Mouse (Mus musculus): ENCODE measurements around the gene Tut1. TPM values are rescaled to one million over a fixed set of nuclear protein-coding genes. Genes with fewer than 3 reads are reported as not detected.

Tut1 gene
- total and polyA plus RNA-seq, 2 experiments from 2014 or later: 15.1 to 19.0 TPM

DNA sequence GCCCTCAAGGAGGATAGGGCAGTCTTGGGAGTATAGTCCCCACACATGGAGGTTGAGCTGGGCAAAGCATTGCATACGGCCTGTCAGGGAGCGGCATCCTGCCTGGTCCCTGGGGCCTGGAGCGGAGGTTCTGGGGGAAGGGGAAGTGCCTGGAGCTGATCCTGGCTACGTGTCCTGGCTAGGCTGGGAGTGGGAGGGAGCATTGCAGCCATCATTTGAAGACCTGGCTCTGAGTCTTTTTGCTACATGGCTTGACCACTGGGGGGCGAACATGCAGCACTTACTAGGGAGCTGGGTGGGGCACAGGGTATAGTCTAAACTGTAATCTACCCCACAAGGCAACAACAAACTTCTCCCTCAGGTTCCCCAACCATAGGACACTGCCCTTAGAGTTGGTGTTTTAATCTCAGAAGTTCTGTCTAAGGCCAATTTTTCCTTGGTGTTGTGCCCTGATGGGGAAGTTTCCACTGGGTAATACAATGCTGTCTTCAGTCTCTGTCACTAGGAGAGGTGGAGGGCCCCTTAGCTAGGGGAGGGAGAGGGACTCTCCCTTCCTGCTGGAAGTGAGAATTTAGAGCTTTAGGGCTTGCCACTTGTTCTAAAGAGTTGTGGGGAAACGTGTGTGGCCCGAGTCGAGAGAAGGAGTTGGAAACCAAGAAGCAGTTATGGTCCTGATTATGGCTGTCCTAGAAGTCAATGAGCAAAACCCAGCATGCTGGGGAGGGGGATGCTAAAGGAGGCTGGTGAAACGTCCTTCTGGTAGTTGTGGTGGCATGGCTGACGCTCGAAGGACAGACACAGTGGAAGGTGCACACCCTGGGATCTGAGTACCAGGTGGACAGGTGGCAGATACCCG, 39.4 kb downstream of the Tut1 start:
- H3K9ac ChIP-seq (replicated peaks; ENCODE audit: low read length, poor library complexity, severe bottlenecking): no peak overlapping the region
- peaks cover 6% of the 10 kb centered on the region for H3K4me1 ChIP-seq (ENCODE audit: insufficient read depth, low read length)
- TF ChIP-seq CTCF (IDR thresholded peaks at IDR 0.05): peak; percentile 78
- WGBS: 40% methylated on average over 12 of the region's 12 CpGs
- ATAC-seq (ENCODE audit: low FRiP score) (0 out of 2 replicates have a peak, but pooled peaks have one; percentile 26), DNase-seq (ENCODE audit: low spot score) (peak; percentile 71)
- peaks cover 32% of the 10 kb centered on the region for H3K27me3 ChIP-seq (ENCODE audit: insufficient read depth, low read length)
- peak overlapping the region; percentile 2; the same call in 1 of the 2 replicates for H3K4me2 ChIP-seq (ENCODE audit: low read depth, low read length, poor library complexity, severe bottlenecking)
- H3K27ac ChIP-seq (ENCODE audit: low read depth, low read length): no peak overlapping the region
- H3K9me3 ChIP-seq (ENCODE audit: low read length): no peaks in the 10 kb centered on the region
- H3K36me3 ChIP-seq (ENCODE audit: insufficient read depth, low read length): no peaks in the 10 kb centered on the region
- no peak overlapping the region for H3K4me3 ChIP-seq (ENCODE audit: low read depth, low read length)

DNA sequence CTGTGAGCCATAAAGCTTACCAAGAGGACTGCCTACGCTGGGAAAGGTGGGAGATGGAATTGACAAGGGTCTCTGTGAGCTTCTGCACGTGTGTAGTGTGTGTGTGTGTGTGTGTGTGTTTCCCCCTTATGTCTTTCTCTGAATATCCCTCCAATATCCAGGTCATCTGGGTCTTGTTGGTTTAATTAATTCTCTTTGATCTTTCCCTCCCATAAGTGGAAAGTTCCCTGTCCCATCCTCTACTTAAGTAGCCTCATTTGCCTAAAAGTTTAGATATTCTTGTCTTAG, 39.9 kb downstream of the Tut1 start:
- no peak for TF ChIP-seq CTCF (IDR thresholded peaks at IDR 0.05)
- H3K4me2 ChIP-seq (ENCODE audit: low read depth, low read length, poor library complexity, severe bottlenecking): no peak overlapping the region

DNA sequence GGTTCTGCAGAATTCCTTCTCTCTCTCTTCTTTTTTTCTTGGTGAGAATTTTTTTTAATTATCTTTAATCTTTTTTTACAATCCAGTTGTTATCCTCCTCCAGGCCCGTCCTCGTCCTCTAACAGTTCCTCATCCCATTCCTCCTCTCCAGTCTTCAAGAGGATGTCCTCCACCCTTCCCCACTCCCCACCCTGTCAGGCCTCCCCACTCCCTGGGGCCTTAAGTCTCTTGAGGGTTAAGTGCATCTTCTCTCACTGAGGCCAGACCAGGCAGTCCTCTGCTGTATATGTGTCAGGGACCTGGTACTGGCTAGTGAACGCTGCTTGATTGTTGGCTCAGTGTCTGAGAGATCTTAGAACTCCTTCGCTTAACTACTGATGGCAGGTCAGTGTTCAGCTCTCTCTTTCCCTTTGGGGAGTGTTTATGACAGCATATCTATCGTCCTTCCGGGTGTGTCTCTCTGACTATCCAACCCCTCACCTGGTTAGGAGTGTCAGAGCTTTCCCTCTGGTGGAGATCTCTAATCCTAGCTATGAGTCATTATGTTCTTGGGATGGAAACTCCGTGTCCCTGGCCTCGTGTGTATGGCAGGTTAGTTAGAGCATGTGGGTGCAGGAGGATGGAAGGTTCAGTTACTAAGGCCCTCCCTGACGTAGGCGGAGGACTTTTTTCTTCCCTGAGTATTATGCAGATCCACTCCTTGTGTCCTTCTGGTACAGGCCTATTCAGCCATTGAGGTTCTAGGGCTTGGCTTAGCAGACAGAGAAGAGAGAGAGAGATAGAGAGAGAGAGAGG, 41.4 kb downstream of the Tut1 start:
- WGBS: 81% methylated on average over 10 of the region's 10 CpGs
- no peak for ATAC-seq (ENCODE audit: low FRiP score)
- Histone ChIP-seq H3K27ac (ENCODE audit: low read depth, low read length) (no peak overlapping the region), H3K36me3 (ENCODE audit: insufficient read depth, low read length) (no peaks in the 10 kb centered on the region), H3K9ac (replicated peaks; ENCODE audit: low read length, poor library complexity, severe bottlenecking) (no peak overlapping the region), H3K9me3 (ENCODE audit: low read length) (no peaks in the 10 kb centered on the region), H3K4me1 (ENCODE audit: insufficient read depth, low read length) (peaks cover 2% of the 10 kb centered on the region; the same call in 1 of the 2 replicates), H3K4me2 (ENCODE audit: low read depth, low read length, poor library complexity, severe bottlenecking) (no peak overlapping the region), H3K4me3 (ENCODE audit: low read depth, low read length) (no peak overlapping the region), H3K27me3 (ENCODE audit: insufficient read depth, low read length) (peaks cover 12% of the 10 kb centered on the region)
- DNase-seq (ENCODE audit: low spot score): no peak
- no peak for TF ChIP-seq CTCF (IDR thresholded peaks at IDR 0.05)

More for the DNA sequence above, 39.9 kb downstream of the Tut1 start:
- H3K9ac ChIP-seq (replicated peaks; ENCODE audit: low read length, poor library complexity, severe bottlenecking): no peak overlapping the region
- 45% methylated on average over 2 of the region's 2 CpGs for WGBS
- H3K36me3 ChIP-seq (ENCODE audit: insufficient read depth, low read length): no peaks in the 10 kb centered on the region
- peaks cover 26% of the 10 kb centered on the region for H3K27me3 ChIP-seq (ENCODE audit: insufficient read depth, low read length)
- H3K27ac ChIP-seq (ENCODE audit: low read depth, low read length): no peak overlapping the region
- H3K9me3 ChIP-seq (ENCODE audit: low read length): no peaks in the 10 kb centered on the region
- ATAC-seq (ENCODE audit: low FRiP score): no peak
- no peak overlapping the region for H3K4me3 ChIP-seq (ENCODE audit: low read depth, low read length)
- peaks cover 6% of the 10 kb centered on the region for H3K4me1 ChIP-seq (ENCODE audit: insufficient read depth, low read length)
- no peak for DNase-seq (ENCODE audit: low spot score)

DNA sequence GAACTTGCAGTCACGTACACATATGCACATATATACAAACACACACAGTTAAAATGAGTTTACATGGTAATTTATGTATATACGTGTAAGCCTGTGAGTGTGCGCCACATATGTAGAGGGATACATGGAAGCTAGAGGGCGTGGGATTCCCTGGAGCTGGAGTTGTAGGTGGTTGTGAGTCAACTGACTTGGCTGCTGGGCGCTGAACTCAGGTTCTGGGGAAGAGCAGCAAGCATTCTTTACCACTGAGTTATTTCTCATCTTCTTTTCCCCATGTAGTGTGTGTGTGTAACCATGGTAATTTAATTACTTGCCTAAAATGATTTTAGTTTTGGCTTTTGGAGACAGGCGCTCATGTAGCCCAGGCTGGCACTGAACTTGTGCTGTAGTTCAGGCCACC, 43.0 kb downstream of the Tut1 start:
- ATAC-seq (ENCODE audit: low FRiP score): no peak

DNA sequence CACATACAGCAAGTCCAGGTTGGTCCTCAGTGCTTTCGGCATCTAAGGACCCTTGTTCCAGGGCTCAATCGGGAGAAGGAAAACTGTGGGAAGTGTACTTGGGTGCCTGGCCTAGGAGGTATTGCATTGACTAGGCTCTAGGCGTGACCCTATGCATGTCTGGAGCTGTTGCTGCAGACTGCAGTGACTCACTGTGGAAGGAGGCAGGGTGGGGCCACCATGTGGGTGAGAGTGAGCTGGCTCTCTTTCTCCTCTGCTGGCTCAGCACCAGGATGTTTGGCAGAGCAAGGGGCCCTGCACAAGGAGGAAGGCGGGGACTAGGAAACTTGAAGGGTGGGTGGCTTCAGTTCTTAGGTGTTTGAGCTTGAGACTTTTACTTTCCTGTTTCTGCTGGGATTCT, 43.9 kb downstream of the Tut1 start:
- no peak for TF ChIP-seq CTCF (IDR thresholded peaks at IDR 0.05)

More for the DNA sequence above, 43.0 kb downstream of the Tut1 start:
- no peak for TF ChIP-seq CTCF (IDR thresholded peaks at IDR 0.05)
- H3K4me3 ChIP-seq (ENCODE audit: low read depth, low read length): no peak overlapping the region
- H3K4me1 ChIP-seq (ENCODE audit: insufficient read depth, low read length): no peaks in the 10 kb centered on the region
- no peak overlapping the region for H3K4me2 ChIP-seq (ENCODE audit: low read depth, low read length, poor library complexity, severe bottlenecking)
- H3K9ac ChIP-seq (replicated peaks; ENCODE audit: low read length, poor library complexity, severe bottlenecking): no peak overlapping the region
- no peak overlapping the region for H3K27ac ChIP-seq (ENCODE audit: low read depth, low read length)
- no peak for DNase-seq (ENCODE audit: low spot score)
- 92% methylated on average over 6 of the region's 6 CpGs for WGBS
- H3K9me3 ChIP-seq (ENCODE audit: low read length): no peaks in the 10 kb centered on the region
- no peaks in the 10 kb centered on the region for H3K36me3 ChIP-seq (ENCODE audit: insufficient read depth, low read length)
- H3K27me3 ChIP-seq (ENCODE audit: insufficient read depth, low read length): no peaks in the 10 kb centered on the region

DNA sequence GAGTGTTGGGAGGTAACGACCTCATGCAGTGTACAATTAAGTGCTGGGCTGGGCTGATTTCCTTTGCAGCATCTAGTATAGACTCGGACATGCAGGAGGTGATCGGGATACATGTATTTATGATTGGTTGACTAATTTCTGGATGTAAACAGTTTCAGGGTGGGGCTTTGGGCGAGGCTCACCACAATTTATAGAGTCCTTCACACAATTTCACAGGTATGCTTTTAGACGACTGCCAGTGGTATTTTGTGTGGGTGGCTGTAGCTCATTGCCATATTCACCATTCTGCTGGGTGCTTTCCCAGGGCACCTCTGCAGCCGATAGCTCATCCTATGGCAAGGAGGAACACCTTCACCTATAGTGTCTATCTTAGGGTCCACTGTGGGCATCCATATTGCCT, 44.9 kb downstream of the Tut1 start:
- H3K27me3 ChIP-seq (ENCODE audit: insufficient read depth, low read length): no peaks in the 10 kb centered on the region
- DNase-seq (ENCODE audit: low spot score) (no peak), ATAC-seq (ENCODE audit: low FRiP score) (no peak)
- no peaks in the 10 kb centered on the region for H3K36me3 ChIP-seq (ENCODE audit: insufficient read depth, low read length)
- TF ChIP-seq CTCF (IDR thresholded peaks at IDR 0.05): no peak
- no peaks in the 10 kb centered on the region for H3K4me1 ChIP-seq (ENCODE audit: insufficient read depth, low read length)
- no peak overlapping the region for H3K27ac ChIP-seq (ENCODE audit: low read depth, low read length)
- H3K9ac ChIP-seq (replicated peaks; ENCODE audit: low read length, poor library complexity, severe bottlenecking): no peak overlapping the region
- H3K9me3 ChIP-seq (ENCODE audit: low read length): no peaks in the 10 kb centered on the region
- WGBS: 88% methylated on average over 6 of the region's 6 CpGs
- no peak overlapping the region for H3K4me2 ChIP-seq (ENCODE audit: low read depth, low read length, poor library complexity, severe bottlenecking)
- H3K4me3 ChIP-seq (ENCODE audit: low read depth, low read length): no peak overlapping the region

More for the DNA sequence above, 43.9 kb downstream of the Tut1 start:
- no peaks in the 10 kb centered on the region for H3K36me3 ChIP-seq (ENCODE audit: insufficient read depth, low read length)
- H3K9me3 ChIP-seq (ENCODE audit: low read length): no peaks in the 10 kb centered on the region
- DNase-seq (ENCODE audit: low spot score) (peak; percentile 55), ATAC-seq (ENCODE audit: low FRiP score) (no peak)
- H3K4me2 ChIP-seq (ENCODE audit: low read depth, low read length, poor library complexity, severe bottlenecking): no peak overlapping the region
- H3K9ac ChIP-seq (replicated peaks; ENCODE audit: low read length, poor library complexity, severe bottlenecking): no peak overlapping the region
- no peaks in the 10 kb centered on the region for H3K4me1 ChIP-seq (ENCODE audit: insufficient read depth, low read length)
- no peaks in the 10 kb centered on the region for H3K27me3 ChIP-seq (ENCODE audit: insufficient read depth, low read length)
- 66% methylated on average over 4 of the region's 4 CpGs for WGBS
- H3K27ac ChIP-seq (ENCODE audit: low read depth, low read length): no peak overlapping the region
- no peak overlapping the region for H3K4me3 ChIP-seq (ENCODE audit: low read depth, low read length)
